Comparison of ENCODE assay signal across 8 mouse cellular contexts in genomic region chr11:97350035-97350434, GRCm38 (mm10). TPM values are rescaled to one million over a fixed set of nuclear protein-coding genes. Genes with fewer than 3 reads are reported as not detected.
A peak's percentile ranks its signal among the peaks of the same experiment; 100 is the strongest.
DNase-seq lines count a peak whose midpoint lies in the region; ATAC-seq and TF ChIP-seq lines count a peak whose summit lies in the region.

No protein-coding gene starts in this region.

- TF ChIP-seq POLR2A in lung, adult 2 months (IDR thresholded peaks at IDR 0.05; ENCODE audit: borderline replicate concordance, extremely low read depth, low read depth, low read length) = no peak

- H3K36me3 ChIP-seq in embryonic facial prominence, embryonic 15.5 days = no peaks in the 10 kb centered on the region

- no peaks in the 10 kb centered on the region for H3K9me3 ChIP-seq in embryonic facial prominence, embryonic 15.5 days (replicated peaks)

- peaks cover 13% of the 10 kb centered on the region for H3K4me1 ChIP-seq in embryonic facial prominence, embryonic 15.5 days
- H3K4me1 ChIP-seq in lung, adult 2 months (ENCODE audit: control insufficient read depth, insufficient read depth, low read length) = no peaks in the 10 kb centered on the region

- no peak overlapping the region for H3K4me2 ChIP-seq in embryonic facial prominence, embryonic 15.5 days (replicated peaks)

- WGBS in embryonic facial prominence, embryonic 15.5 days = 19% methylated on average over 2 of the region's 2 CpGs
- WGBS in lung, adult 2 months = 47% methylated on average over 2 of the region's 2 CpGs

- TF ChIP-seq CTCF in lung, adult 2 months (IDR thresholded peaks at IDR 0.05; ENCODE audit: insufficient read depth, low read length) = no peak

- H3K9ac ChIP-seq in embryonic facial prominence, embryonic 15.5 days = no peak overlapping the region

- DNase-seq in heart, adult 11 months = peak; percentile 95
- DNase-seq in heart, adult 8-10 months (ENCODE audit: low spot score) = no peak
- DNase-seq in heart, postnatal 36 days = peak; percentile 53 to 59
- DNase-seq in layer of hippocampus, adult 18-20 months (ENCODE audit: low spot score in 2 of 2) = peak; percentile 52 to 83
- DNase-seq in lung, adult 2 months = peak; percentile 52
- peak; percentile 54 for DNase-seq in ovary, postnatal 10 days (ENCODE audit: low spot score)
- no peak for DNase-seq in thymus, postnatal 10 days (ENCODE audit: low spot score in 2 of 2)

- intact Hi-C loops in heart, postnatal 36 days (cut with DNase I) = no loop called here

- H3K27ac ChIP-seq in embryonic facial prominence, embryonic 15.5 days (replicated peaks) = no peak overlapping the region

- peak; percentile 71; the same call in 1 of the 2 replicates for ATAC-seq in embryonic facial prominence, embryonic 15.5 days (ENCODE audit: insufficient number of reproducible peaks, low FRiP score, low TSS enrichment, low read depth)

- H3K27me3 ChIP-seq in embryonic facial prominence, embryonic 15.5 days = no peaks in the 10 kb centered on the region

- no peak overlapping the region for H3K4me3 ChIP-seq in embryonic facial prominence, embryonic 15.5 days (replicated peaks)
- no peak overlapping the region for H3K4me3 ChIP-seq in lung, adult 2 months (replicated peaks; ENCODE audit: extremely low read depth, low read depth, low read length)

RNA-seq across cellular contexts. Expression of gene Gpr179, which starts 1.8 kb away (rescaled TPM):
- under 1 TPM in 3 of 4 experiments, not detected in 1; 0.06 to 0.12 (median 0.06) TPM for total RNA-seq in heart, adult 8-10 months (2022)
- polyA plus RNA-seq in embryonic facial prominence, embryonic 15.5 days (2015; fragmentation: Nextera tagmentation; extraction: Ambion mirVana) = 0.05 and 0.18 TPM in 2 replicates
- under 1 TPM; 0.08 to 0.11 TPM for total RNA-seq in heart, postnatal 36 days (2021)
- total RNA-seq in layer of hippocampus, adult 18-20 months (2021) = under 1 TPM; 0.13 to 0.40 TPM
- 0.23 and 0.24 TPM in 2 replicates for polyA plus RNA-seq in lung, adult 2 months (2012; rRNA removed)

RNA-seq across cellular contexts. Expression of gene Socs7, which starts 12.3 kb away (rescaled TPM):
- total RNA-seq in heart, adult 8-10 months (2022) = 10 to 100 TPM; 19.2 to 23.4 (median 20.0) TPM
- 4.8 TPM in 2 replicates for polyA plus RNA-seq in embryonic facial prominence, embryonic 15.5 days (2015; fragmentation: Nextera tagmentation; extraction: Ambion mirVana)
- total RNA-seq in heart, postnatal 36 days (2021) = 10 to 100 TPM; 18.3 to 19.6 TPM
- 10 to 100 TPM; 81.5 to 85.4 TPM for total RNA-seq in layer of hippocampus, adult 18-20 months (2021)
- 9.8 and 11.3 TPM in 2 replicates for polyA plus RNA-seq in lung, adult 2 months (2012; rRNA removed)

RNA-seq across cellular contexts. Expression of gene Mrpl45, which starts 34.5 kb away (rescaled TPM):
- total RNA-seq in heart, adult 8-10 months (2022) = 10 to 100 TPM; 49.9 to 64.7 (median 56.9) TPM
- polyA plus RNA-seq in embryonic facial prominence, embryonic 15.5 days (2015; fragmentation: Nextera tagmentation; extraction: Ambion mirVana) = 36.8 and 43.6 TPM in 2 replicates
- 10 to 100 TPM; 55.3 to 65.3 TPM for total RNA-seq in heart, postnatal 36 days (2021)
- 10 to 100 TPM; 27.7 to 30.6 TPM for total RNA-seq in layer of hippocampus, adult 18-20 months (2021)
- polyA plus RNA-seq in lung, adult 2 months (2012; rRNA removed) = 5.1 and 8.3 TPM in 2 replicates

Comparison
In these comparisons a context has a peak if more than half of its experiments do, and no peak if none do; other contexts are left out.
1. DNase-seq: peak in heart, adult 11 months (single experiment), heart, postnatal 36 days (2 of 2), layer of hippocampus, adult 18-20 months (2 of 2), lung, adult 2 months (single experiment) and ovary, postnatal 10 days (single experiment); none in heart, adult 8-10 months (single experiment) and thymus, postnatal 10 days (0 of 2).